Mouse (Mus musculus): ENCODE measurements around the gene Chrna5.
"Not testable (repeated sequence)": the region's sequence is repeated elsewhere in the genome, so short reads cannot be mapped to it uniquely, and the experiment has no call there.

Chrna5 gene

GRCm38 (mm10) chr9:54980674-54981073 lies at the start of gene Chrna5:
Chrna5 (plus strand) TSS chr9:54980880.
- DNase-seq, result no peak

GRCm38 (mm10) chr9:54931765-54932164 lies 48.9 kb upstream of the Chrna5 start:
- peak in 1 of 2 experiments; percentile 49 for DNase-seq

- peak in 1 of 2 experiments; percentile 76 for DNase-seq
Observed at GRCm38 (mm10) chr9:54932379-54932778, 48.3 kb upstream of the Chrna5 start.

GRCm38 (mm10) chr9:54942071-54942470 lies 38.6 kb upstream of the Chrna5 start:
- DNase-seq, result peak; percentile 64

GRCm38 (mm10) chr9:54944467-54944866 lies 36.2 kb upstream of the Chrna5 start:
- no peak for DNase-seq

GRCm38 (mm10) chr9:54946256-54946655 lies 34.4 kb upstream of the Chrna5 start:
- DNase-seq, result no peak

- DNase-seq, result no peak
Observed at GRCm38 (mm10) chr9:54949465-54949864, 31.2 kb upstream of the Chrna5 start.

- not testable (repeated sequence) for DNase-seq
Observed at GRCm38 (mm10) chr9:54950162-54950561, 30.5 kb upstream of the Chrna5 start.

GRCm38 (mm10) chr9:54950575-54951321 lies 29.9 kb upstream of the Chrna5 start, which contains the start of the genes Psma4 and AY074887:
Psma4 (plus strand) TSS chr9:54950790.
AY074887 (minus strand) TSS chr9:54950998.
- peak; percentile 86 to 87 for DNase-seq

GRCm38 (mm10) chr9:54961059-54961458 lies 19.6 kb upstream of the Chrna5 start:
- DNase-seq, result no peak

- DNase-seq, result no peak
Observed at GRCm38 (mm10) chr9:54963669-54964068, 17.0 kb upstream of the Chrna5 start.

- DNase-seq, result no peak
Observed at GRCm38 (mm10) chr9:54969972-54970637, 10.6 kb upstream of the Chrna5 start.

GRCm38 (mm10) chr9:54981291-54982191 lies 861 bp downstream of the Chrna5 start:
- peak in 1 of 2 experiments; percentile 21 for DNase-seq

GRCm38 (mm10) chr9:54982401-54982800 lies 1.7 kb downstream of the Chrna5 start:
- DNase-seq, result no peak

GRCm38 (mm10) chr9:54990362-54990761 lies 9.7 kb downstream of the Chrna5 start:
- DNase-seq, result no peak

GRCm38 (mm10) chr9:54994381-54994780 lies 13.7 kb downstream of the Chrna5 start:
- DNase-seq, result no peak

- no peak for DNase-seq
Observed at GRCm38 (mm10) chr9:54995645-54996044, 15.0 kb downstream of the Chrna5 start.

GRCm38 (mm10) chr9:55003609-55004008 lies 22.9 kb downstream of the Chrna5 start:
- no peak for DNase-seq

GRCm38 (mm10) chr9:55009692-55010091 lies 29.0 kb downstream of the Chrna5 start:
- no peak for DNase-seq

GRCm38 (mm10) chr9:55010588-55011350 lies 30.1 kb downstream of the Chrna5 start:
- no peak for DNase-seq

GRCm38 (mm10) chr9:55016926-55017325 lies 36.2 kb downstream of the Chrna5 start:
- no peak for DNase-seq

- DNase-seq, result no peak
Observed at GRCm38 (mm10) chr9:55023326-55023725, 42.6 kb downstream of the Chrna5 start.
